Mouse (Mus musculus): ENCODE measurements around the gene Nhlrc3.

Nhlrc3 gene

DNA sequence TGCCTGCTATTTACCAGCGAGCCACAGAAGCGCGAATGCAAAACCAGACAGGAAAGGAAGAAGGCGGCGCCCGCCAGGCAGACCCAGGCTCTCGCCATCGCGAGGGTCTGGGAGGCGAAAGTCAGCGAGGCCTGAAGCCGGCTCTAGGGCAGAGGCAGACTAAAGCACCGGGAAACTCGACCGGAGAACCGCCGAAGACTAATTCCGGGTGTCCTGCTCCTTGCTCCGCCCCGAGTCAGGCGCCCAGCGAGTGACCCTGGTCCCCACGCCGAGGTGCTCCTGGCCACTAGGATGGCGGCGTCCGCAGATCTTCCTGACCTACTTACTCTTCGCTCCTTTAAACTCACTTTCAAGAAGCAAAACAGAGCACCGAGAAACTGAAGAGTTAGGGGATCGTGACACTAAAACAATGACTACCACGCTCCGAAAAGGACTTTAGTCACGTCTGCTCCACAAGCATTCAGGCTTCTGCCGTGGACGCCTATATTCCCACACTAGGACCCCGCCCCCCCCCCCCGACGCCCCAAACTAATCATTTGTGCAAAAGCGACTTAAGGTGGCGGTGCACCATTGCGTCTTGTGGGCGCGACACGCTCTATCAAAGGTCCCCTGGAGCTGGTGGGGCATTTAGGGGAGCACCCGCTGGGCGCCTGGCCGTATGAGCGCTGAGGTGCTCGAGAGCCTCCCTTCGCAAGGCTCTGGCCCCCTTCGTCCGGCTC, at the start of gene Nhlrc3, which contains the start of gene Proser1:
TSS of gene Nhlrc3 (minus strand) at position 287 of the 719 bp plus-strand sequence.
TSS of gene Proser1 (plus strand) at position 621 of the 719 bp plus-strand sequence.
- peak; percentile 97 for DNase-seq (ENCODE audit: low spot score)

DNA sequence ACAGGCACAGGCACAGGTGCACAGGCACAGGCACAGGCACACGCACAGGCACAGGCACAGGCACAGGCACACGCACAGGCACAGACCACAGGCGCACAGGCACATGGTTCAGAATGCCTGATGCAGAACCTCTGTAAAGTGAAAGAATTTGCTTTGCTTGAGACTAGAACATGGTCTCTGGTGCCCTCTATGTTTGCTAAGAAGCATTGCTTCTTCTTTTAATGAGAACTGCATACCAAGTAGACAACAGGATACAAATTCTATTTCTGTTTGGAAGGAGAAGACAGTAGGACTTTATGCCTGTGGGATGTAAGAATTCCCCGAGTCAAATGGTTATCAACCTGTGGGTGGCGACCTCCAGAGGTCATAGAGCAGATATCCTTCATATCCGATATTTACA, 39.3 kb upstream of the Nhlrc3 start:
- no peak for DNase-seq (ENCODE audit: low spot score)

DNA sequence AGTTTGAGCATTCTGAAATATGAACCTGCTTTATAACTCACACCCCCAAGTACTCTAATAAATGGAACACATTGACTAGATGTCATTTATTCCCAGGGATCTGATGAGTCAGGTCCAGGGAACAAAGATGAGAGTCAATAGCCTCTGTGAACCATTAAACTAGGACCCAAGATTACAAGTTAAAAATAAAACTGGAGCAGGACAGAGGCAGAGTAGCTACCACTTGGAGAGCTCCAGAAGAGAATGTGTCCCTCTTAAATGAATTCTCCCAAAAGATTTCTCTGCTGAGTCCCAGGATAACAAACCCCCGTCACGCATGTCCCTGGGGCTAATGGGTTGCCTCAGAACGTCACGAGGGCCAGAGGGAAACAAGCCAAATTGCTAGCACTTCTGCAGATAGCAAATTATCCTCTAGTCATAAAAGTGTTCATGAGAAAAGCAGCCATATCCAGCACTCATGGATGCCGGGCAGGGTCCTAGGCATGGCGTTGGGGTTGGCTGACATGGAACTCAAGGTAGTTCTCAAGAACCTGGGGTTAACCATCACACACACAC, 35.3 kb upstream of the Nhlrc3 start:
- DNase-seq (ENCODE audit: low spot score): no peak

DNA sequence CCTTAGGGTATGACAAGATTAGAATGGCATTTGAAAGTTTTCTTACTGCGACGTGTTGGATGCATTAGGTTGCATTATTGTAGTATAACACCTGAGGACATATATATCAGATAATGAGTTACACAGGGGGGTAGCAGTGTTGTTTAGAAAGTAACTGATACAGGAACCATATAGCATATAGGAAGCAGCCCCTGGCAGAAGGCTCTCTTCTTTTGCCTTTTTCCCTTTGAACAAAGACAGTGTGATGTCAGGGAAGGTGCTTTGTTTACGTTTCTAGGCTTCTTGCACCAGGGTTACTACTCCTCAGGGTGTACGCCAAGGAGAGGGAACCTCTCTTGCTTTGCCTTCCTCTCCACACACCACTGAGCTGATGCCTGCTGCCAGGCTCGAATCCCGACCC, 25.2 kb upstream of the Nhlrc3 start, which contains the start of gene Stoml3:
TSS of gene Stoml3 (plus strand) at position 301 of the 400 bp plus-strand sequence.
- no peak for DNase-seq (ENCODE audit: low spot score)

DNA sequence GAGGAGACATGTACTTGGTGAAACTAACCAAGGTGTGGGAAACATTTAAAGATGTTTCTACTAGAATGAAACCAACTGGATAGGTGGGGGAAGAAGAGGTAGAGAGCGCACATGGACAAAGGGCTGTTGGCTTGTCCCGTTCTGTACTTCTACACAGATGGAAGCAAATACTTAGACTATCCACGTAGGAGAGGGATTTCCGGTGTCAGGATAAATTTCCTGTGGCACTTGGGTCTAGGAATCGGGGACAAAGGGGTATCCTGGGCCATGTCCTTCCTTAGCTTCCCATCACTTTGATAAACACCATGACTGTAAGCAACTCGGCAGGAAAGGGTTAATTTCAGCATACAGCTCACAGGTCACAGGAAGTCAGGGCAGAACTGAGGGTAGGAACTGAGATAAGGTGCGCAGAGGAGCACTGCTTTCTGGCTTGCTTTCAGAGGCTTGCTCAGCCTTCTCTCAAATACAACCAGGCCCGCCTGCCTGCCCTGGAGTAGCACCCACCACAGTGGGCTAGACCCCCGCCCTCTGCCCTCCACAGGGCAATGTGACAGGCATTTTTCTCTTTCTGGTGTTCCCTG, 24.0 kb upstream of the Nhlrc3 start:
- DNase-seq (ENCODE audit: low spot score): no peak

DNA sequence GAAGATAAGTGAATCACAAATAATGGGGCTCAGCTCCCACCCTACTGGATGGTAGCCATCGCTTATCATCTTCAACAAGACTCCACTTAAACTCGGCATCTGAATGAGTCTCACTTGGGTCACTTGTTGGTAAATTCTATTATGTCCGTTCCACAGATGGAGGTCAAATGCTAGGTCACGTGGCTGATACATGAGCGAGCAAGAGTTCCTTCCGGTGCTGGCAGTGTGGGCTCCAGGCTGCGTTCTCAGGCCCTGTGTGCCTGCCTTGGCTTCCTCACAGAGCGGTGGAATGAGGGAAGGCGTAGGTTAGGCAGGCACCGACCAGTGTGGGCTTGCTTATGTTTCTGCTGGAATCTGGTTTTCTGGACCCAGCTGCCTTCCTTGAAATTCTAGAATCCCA, 23.4 kb upstream of the Nhlrc3 start:
- no peak for DNase-seq (ENCODE audit: low spot score)

DNA sequence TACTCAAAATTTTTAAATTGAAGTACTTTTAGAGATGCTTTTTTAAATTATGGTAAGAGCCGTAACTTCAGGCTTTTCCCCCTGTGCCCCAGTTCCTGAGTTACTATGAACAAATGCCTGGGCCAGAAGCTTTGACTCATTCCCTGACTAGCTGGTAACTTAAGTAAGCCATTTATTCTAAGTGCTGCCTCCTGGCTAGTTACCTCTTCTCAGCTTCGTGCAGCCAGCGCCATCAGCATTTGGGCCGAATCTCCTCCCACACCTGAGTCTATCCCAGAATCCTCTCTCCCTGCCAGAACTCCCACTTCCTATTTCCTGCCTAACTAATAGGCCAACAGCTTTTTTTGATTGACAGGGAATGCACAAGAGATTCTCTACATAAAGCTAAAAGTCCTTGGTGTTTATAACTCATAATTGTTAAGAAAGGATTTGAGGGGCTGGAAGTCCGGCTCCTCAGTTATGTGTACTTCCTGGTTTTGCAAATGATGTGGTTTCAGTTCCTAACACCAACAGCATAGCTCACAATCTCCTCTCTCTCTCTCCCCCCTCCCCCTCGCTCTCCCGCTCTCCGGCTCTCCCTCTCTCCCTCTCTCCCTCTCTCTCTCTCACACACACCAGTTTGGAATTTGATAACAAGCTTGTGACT, 20.4 kb upstream of the Nhlrc3 start:
- DNase-seq (ENCODE audit: low spot score): no peak

DNA sequence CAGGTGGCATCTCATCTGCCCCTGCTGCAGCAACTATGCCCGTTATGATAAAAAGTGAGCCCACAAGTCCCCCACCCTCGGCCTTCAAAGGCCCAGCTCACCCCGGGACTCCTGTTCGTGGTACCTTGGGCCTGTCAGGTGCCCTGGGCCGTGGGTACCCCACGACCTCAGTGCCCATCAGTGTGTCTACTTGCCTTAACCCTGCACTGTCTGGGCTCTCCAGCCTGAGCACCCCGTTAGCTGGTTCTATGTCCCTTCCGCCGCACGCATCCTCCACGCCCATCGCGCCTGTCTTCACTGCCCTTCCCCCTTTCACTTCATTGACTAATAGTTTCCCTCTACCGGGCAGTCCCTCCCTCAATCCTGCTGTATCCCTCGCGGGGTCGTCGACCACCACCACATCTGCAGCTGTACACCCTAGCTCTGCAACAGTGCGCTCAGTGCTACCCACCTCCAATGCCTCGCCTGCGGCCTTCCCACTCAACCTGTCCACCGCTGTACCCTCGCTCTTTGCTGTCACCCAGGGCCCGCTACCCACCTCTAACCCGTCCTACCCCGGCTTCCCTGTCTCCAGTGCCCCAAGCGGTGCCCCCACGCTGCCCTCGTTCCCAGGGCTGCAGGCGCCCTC, 15.4 kb upstream of the Nhlrc3 start:
- DNase-seq (ENCODE audit: low spot score): no peak

DNA sequence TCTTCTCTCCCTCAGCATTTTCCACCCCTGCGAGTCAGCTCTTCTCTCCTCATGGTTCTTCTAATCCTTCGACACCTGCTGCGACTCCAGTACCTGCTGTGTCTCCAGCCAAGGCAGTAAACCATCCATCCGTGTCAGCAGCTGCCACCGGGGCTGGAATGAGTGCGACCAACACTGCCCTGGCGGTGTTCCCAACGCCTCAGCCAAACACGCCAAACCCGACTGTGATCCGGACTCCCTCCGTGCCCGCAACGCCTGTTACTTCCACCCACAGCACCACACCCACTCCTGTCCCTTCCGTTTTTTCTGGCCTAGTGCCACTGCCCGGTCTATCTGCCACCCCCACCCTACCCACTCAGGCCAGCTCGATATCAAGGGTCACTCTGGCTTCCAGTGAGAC, 14.3 kb upstream of the Nhlrc3 start:
- DNase-seq (ENCODE audit: low spot score): no peak

DNA sequence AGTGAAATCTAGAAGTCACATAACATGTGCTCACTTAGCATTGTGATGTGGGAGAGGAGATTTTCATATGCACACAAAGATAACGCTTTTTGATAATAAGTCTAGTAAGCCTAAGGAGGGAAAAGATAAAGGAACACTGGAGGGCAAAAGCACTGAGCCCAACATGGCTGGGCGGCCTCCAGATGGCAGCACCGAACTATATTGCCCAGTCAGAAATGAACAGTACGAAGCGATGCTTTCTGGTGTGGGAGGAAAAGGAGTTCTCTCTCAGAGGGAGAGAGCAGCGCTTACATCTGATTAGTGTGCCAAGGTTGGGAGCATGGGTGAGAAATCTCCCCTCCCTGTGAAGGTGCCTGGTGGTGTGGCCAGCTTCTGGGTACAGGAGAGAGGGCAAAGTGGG, 12.8 kb upstream of the Nhlrc3 start:
- DNase-seq (ENCODE audit: low spot score): peak; percentile 11

DNA sequence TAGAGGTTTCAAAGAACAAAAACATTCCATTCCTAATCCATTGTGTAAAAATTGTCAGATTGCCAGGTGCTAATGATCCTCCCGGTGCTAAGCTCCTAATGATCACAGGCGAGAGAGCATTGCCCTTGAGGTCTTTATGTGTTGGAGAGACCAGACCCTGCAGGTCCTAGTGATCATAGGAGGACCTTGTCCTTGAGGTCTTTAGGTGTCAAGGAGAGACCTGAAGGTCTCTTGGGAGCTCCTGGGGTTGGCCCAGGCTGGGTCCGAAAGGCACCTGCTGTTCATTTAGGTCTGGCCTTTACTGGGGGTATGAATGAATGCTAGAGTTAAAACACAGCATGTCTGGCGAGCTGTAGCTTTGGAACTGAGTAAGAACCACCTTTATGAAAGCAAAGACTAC, 11.0 kb upstream of the Nhlrc3 start:
- DNase-seq (ENCODE audit: low spot score): no peak

DNA sequence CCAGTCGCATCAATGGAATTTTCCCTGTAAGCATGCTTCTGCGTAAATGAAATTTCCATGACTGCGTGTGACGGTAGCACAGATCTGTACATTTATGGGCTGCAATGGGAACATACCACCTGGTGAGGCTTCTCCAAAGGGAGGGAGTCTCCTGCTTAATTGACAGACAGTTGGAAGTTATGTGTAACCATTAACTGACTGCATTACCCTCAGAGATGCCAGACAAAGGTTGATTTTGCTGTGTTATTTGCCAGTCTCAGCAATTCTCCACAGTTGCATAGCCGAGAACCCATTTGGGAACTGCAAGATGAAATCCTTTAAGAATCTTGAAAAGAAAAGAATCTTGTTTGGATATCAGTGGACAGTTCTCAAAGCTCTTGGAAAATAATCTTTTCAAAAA, 8.9 kb upstream of the Nhlrc3 start:
- DNase-seq (ENCODE audit: low spot score): no peak

DNA sequence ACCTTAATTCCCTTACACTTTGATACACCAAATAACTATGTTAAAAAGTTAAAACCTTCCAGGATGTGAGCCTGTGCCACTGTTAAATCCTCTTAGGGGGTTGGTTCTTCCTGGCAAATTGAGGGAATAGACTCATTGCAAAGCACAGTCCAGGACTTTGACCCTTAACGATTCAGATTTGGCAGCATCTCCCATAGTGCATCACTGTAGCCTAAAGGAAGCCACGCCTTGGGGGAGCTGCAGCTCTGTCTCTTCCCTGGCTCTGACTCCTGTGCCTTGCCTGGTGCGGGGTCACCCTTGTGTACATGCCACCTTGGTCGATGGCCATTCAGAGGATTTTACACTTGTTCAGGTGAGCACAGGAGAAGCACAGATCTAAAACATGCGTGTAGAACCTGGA, 6.5 kb upstream of the Nhlrc3 start:
- no peak for DNase-seq (ENCODE audit: low spot score)

DNA sequence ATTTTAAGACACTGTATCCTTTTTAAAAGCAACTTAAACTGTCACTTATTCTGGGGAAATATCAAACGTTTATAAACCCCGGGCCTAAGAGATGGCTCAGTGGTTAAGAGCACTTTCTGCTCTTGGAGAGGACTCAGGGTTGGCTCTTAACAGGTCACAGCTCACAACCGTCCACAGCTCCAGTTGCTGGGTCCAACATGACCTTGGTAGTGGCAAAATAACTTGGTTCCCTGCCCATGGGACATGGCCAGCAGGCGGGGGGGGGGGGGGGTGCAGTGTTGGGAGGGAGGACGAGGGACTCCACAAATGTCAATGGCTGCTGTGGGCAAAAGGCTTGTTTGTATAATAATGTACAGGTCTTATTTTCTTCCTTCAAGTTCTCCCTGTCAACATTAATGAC, 4.2 kb upstream of the Nhlrc3 start:
- DNase-seq (ENCODE audit: low spot score): no peak

DNA sequence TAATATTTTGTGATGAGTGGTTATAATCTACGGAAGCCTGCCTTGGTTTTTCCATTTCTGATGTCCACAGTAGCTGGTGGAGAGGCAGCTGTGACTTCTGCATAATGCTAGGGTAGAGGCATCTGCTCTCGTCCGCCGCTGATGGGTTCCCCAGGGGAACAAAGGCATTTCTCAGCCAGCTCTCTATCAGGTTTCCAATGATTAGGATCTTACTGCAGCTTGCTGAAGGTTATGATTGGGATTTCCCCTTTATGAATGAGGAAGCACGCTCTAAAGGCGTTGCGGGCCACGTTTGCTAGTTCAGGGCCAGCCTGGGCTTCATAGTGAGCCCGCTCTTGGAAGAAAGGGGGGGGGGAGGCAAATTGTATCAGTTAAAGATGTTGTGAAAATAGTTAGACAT, 3.3 kb upstream of the Nhlrc3 start:
- no peak for DNase-seq (ENCODE audit: low spot score)

DNA sequence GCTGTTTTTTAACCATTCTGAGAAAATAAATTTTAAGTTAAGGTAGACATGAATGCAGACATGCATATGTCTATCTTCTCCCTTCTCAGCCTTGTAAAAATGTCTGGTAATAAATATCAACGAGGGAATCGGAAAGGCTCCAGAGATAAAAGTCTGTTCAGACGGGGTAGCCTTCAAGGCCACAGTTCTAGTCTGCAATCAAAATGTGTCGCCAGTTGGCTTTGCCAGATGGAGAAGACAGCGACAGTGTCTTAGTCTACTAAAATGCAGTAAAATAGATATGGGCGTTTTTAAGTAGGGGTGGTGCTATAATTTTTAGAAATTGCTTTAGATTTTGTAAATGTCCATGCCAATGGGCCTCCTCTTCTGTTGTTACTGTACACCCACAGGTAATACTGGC, 2.2 kb upstream of the Nhlrc3 start:
- no peak for DNase-seq (ENCODE audit: low spot score)

DNA sequence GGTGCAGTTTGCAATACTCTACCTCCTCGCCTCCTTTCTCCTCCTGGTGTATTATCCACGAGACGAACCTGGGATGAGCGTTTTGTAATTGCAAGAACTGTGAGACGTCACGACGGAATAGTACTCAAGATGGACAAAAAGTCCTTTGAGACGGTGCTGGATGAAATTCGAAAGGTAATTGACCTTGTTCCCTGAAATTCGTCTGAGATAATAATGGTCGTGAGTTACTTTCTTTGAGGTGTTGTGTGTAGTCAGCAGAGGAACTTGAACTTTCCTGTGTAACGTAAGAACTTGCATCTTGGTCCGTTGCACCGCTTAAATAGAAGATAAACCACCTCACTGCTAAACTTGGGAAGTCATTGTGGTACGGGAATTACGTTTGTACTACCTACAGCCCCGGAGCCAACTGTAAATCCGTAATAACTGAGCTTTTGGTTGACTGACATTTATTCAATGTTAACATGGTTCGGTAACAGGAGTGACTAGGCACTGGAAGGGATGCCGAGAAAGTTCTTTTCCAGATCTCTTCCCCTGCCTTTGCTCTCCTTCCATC, 1.1 kb upstream of the Nhlrc3 start:
- no peak for DNase-seq (ENCODE audit: low spot score)

DNA sequence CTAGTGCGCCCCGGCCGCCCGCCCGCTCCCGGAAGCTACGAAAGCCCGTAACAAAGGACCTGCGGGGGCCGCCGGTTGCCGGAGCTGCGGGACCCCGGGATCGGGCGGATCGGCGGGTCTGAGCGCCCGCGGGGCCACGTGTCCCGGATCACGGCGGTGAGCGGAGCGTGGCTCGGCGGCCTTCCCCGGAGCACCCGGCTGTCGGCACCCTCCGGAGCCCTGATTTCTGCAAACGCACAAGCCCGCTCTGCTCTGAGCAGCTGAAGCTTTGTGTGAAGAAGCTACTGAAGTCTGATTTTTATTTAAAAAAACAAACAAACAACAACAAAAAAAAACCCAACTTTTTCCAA, 608 bp upstream of the Nhlrc3 start:
- no peak for DNase-seq (ENCODE audit: low spot score)

DNA sequence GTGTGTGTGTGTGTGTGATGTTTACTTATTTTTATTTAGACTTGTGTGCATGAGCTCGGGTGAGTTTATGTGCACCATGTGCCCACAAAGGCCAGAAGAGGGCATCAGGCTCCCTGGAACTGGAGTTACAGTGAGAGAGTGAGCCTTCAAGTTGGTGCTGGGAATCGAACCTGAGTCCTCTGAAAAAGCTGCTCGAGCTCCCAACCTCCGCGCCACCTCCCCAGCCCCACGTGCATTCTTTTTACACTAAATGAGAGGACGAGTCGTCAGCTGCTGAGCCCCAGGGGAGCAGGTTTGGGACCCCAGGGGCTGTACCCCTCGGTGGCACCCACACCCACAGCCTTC, 459 bp downstream of the Nhlrc3 start:
- no peak for DNase-seq (ENCODE audit: low spot score)

DNA sequence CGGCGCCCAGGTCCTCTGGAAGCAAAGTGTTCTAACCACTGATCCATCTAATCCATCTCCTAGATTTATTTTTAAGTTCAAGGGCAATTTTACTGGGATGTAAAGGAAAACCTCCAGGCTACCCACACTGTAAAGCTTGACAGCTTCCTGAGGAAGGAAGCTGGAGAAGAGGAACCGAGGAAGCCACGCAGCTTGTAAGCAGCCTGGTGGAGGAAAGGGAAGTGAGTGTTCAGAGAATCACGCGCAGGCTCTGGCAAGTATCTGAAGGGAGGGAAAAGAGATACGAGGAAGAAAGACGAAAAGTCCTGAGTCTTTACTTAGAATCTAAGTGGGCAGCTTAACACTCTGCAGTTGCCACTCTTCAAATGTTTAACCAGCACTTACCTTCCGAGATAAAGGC, 3.0 kb downstream of the Nhlrc3 start:
- DNase-seq (ENCODE audit: low spot score): no peak

DNA sequence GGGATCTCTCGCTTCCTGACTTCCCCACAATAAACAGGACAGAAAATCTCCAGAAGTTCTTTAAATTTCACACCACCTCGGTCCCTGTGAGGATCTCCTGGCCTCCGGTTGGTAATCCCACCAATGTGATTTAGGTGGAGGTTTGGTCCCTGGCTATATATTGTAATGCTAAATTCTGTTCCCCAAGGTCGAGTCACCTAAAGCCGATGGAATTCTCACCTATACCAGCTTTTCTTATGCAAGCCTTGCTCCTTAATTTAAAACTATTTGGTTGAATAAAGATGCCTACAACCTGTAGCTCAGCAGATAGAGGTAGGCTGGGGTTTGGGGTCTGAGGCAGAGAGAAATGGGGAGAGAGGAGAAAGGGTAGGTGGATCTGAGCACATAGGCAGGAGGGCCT, 5.4 kb downstream of the Nhlrc3 start:
- no peak for DNase-seq (ENCODE audit: low spot score)

DNA sequence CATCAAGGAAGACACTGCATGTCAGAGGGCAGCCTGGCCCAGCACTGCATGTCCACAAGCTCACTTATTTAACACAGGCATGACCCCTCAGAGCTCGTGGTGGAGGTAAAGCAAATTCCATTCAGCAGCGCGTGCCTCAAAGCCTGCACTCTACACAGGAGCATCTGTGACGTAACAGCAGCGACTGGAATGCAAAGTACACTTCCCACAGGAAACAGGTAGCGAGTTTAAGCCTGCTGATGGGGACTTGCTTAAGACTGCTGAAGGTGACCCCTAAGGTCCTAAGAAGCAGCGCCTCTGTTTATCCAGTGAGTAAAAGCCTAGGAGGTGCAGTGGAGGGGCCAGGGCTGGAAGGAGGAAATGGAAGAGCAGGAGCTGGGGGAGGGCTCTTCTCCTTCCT, 8.1 kb downstream of the Nhlrc3 start:
- no peak for DNase-seq (ENCODE audit: low spot score)

DNA sequence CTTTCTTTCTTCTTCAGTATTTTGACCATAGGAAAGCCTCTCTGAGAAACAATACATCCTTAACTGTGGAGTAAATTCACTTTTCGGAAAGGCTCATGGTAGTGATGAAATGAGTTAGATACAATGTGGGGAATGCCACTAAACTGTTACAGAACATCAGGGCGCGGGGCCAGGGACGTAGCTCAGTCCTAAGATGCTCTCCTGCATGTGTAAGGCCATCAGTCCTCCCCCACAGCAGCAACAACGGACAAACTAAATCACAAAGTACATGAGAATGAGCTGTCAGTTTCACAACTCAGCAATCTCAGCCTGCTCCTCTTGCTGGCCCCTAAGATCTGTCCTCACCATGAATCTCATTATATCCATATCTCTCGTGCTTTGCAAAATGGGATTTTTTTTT, 8.6 kb downstream of the Nhlrc3 start:
- no peak for DNase-seq (ENCODE audit: low spot score)

Measured in lung, postnatal 25 days (tissue).